Mouse (Mus musculus): Measurements from ENCODE around the gene Ccr1.

DNA sequence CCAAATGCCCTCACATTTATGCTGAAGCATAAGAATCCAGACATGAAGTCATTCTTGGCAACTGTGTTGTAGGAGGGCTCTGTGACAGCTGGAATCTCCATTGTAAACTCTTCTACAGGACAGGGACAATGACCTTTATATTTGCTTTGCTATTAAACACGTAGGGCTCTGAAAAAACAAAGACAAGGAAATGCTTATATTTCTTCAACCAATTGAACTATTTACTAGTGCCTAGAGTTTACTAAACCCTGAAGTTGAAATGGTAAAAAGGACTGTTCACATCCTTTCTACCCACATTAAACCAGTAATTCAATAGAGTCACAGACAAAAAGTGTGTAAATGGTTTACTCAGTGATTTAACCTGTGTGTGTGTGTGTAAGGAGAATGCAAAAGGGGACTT is 9.8 kb upstream of the Ccr1 start, which contains the start of gene Ccr1l1:
- TF ChIP-seq POLR2A (IDR thresholded peaks at IDR 0.05; ENCODE audit: low read depth, low read length) (no peak), CTCF (IDR thresholded peaks at IDR 0.05; ENCODE audit: borderline replicate concordance, insufficient read depth, low read length) (no peak)

All from embryonic fibroblast, embryonic 13.5 days (primary cell).